18 mouse cellular contexts compared by ENCODE assay signal in the genomic region with DNA sequence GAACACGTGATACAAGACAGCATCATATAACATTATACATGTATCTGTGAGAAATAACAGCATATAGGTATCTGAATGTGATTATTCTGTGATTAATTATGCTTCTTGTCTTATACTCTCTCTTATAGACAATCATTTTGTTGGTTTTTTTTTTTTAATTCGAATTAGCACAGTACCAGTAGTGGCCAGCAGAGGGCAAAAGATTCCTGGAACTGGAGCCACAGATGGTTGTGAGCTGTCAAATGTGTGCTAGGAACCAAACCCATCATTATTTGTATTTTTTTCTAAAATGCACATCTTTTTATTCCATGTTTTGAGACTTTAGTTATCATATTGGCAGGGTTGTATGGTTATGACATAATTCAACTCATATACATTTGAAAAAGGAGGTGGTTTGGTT.
A peak's percentile ranks its signal among the peaks of the same experiment; 100 is the strongest.
DNase-seq lines count a peak whose midpoint lies in the region; ATAC-seq and TF ChIP-seq lines count a peak whose summit lies in the region.
"Had no signal": no experiment of that assay in that cellular context is flagged by ENCODE, and none has a peak within 500 bp of the region (broad histone marks: within the 10 kb centered on the region; RNA-seq: fewer than 3 reads in every experiment).

No protein-coding gene starts in this region.

- POLR2A ChIA-PET in Patski (lab: Charles Lee), result no interaction called here

- no peaks in the 10 kb centered on the region for H3K27me3 ChIP-seq in heart, postnatal 0 days (ENCODE audit: control insufficient read depth, insufficient read depth, low read length)
- H3K27me3 ChIP-seq in lung, postnatal 0 days (replicated peaks; ENCODE audit: insufficient read depth, low read length), result no peaks in the 10 kb centered on the region
- H3K27me3 ChIP-seq in Patski, result no peaks in the 10 kb centered on the region
- H3K27me3 ChIP-seq in splenic B cell, adult 2 months (ENCODE audit: control insufficient read depth, insufficient read depth, low read length, poor library complexity, severe bottlenecking), result no peaks in the 10 kb centered on the region
- H3K27me3 ChIP-seq: embryonic facial prominence, embryonic 15.5 days; forebrain, embryonic 13.5 days; liver, embryonic 13.5 days; midbrain, embryonic 15.5 days; neural tube, embryonic 13.5 days had no signal

- peak; percentile 10; the same call in 1 of the 2 replicates for TF ChIP-seq CTCF in heart, postnatal 0 days (IDR thresholded peaks at IDR 0.05; ENCODE audit: low read depth)
- peak; percentile 45 for TF ChIP-seq CTCF in lung, postnatal 0 days (IDR thresholded peaks at IDR 0.05)
- TF ChIP-seq CTCF in Patski (IDR thresholded peaks at IDR 0.05), result peak; percentile 49

- DNase-seq in heart, postnatal 0 days (ENCODE audit: low spot score), result no peak
- no peak for DNase-seq in heart, postnatal 4 days
- DNase-seq in lung, postnatal 0 days (ENCODE audit: low spot score), result no peak
- no peak for DNase-seq in lung, postnatal 10 days
- DNase-seq in Patski (ENCODE audit: low read depth, low spot score), result no peak
- peak; percentile 1 for DNase-seq in splenic B cell, adult 2 months (ENCODE audit: low read depth, low spot score)
- no peak for DNase-seq in spleen, postnatal 36 days (ENCODE audit: low spot score in 2 of 2)
- DNase-seq: adrenal gland, postnatal 10 days; kidney, adult 18-20 months; liver, embryonic 13.5 days had no signal

- no peak overlapping the region for H3K9ac ChIP-seq in heart, postnatal 0 days (replicated peaks; ENCODE audit: low read depth, low read length)
- H3K9ac ChIP-seq in lung, postnatal 0 days (replicated peaks; ENCODE audit: low read depth), result no peak overlapping the region
- H3K9ac ChIP-seq: embryonic facial prominence, embryonic 15.5 days; forebrain, embryonic 13.5 days; liver, embryonic 13.5 days; midbrain, embryonic 15.5 days; neural tube, embryonic 13.5 days had no signal

- H3K9me3 ChIP-seq in heart, postnatal 0 days (replicated peaks; ENCODE audit: control insufficient read depth, low read length), result no peaks in the 10 kb centered on the region
- H3K9me3 ChIP-seq in lung, postnatal 0 days (ENCODE audit: low read length), result no peaks in the 10 kb centered on the region
- H3K9me3 ChIP-seq: embryonic facial prominence, embryonic 15.5 days; liver, embryonic 13.5 days; midbrain, embryonic 15.5 days; neural tube, embryonic 13.5 days had no signal

- no peaks in the 10 kb centered on the region for H3K4me1 ChIP-seq in heart, postnatal 0 days (ENCODE audit: control insufficient read depth, insufficient read depth)
- no peaks in the 10 kb centered on the region for H3K4me1 ChIP-seq in lung, postnatal 0 days (ENCODE audit: insufficient read depth, low read depth, low read length)
- H3K4me1 ChIP-seq: embryonic facial prominence, embryonic 15.5 days; forebrain, embryonic 13.5 days; heart, embryonic 10.5 days; liver, embryonic 13.5 days; midbrain, embryonic 15.5 days; neural tube, embryonic 13.5 days had no signal

- no peak overlapping the region for H3K27ac ChIP-seq in heart, postnatal 0 days (ENCODE audit: low read depth)
- H3K27ac ChIP-seq in lung, postnatal 0 days (ENCODE audit: low read length), result no peak overlapping the region
- H3K27ac ChIP-seq: embryonic facial prominence, embryonic 15.5 days; forebrain, embryonic 13.5 days; heart, embryonic 10.5 days; liver, embryonic 13.5 days; macrophage; midbrain, embryonic 15.5 days; neural tube, embryonic 13.5 days had no signal

- CTCF ChIA-PET in Patski (lab: Charles Lee), result no interaction called here

- TF ChIP-seq EP300 in heart, postnatal 0 days (IDR thresholded peaks at IDR 0.05; ENCODE audit: low read depth), result no peak
- no peak for TF ChIP-seq EP300 in lung, postnatal 0 days (IDR thresholded peaks at IDR 0.05)

- H3K4me2 ChIP-seq in heart, postnatal 0 days (ENCODE audit: low read depth, low read length), result no peak overlapping the region
- H3K4me2 ChIP-seq in lung, postnatal 0 days (replicated peaks; ENCODE audit: low read depth, low read length), result no peak overlapping the region
- H3K4me2 ChIP-seq: embryonic facial prominence, embryonic 15.5 days; forebrain, embryonic 13.5 days; liver, embryonic 13.5 days; midbrain, embryonic 15.5 days; neural tube, embryonic 13.5 days had no signal

- 67% methylated on average over 2 of the region's 2 CpGs for WGBS in heart, postnatal 0 days
- WGBS in lung, postnatal 0 days, result 71% methylated on average over 2 of the region's 2 CpGs

- no peak for ATAC-seq in heart, postnatal 0 days (ENCODE audit: insufficient read depth, low read depth)
- no peak for ATAC-seq in lung, postnatal 0 days
- ATAC-seq in Patski, result no peak
- ATAC-seq in monocyte, adult 5-6 weeks (replicated peaks; ENCODE audit: insufficient number of reproducible peaks, low FRiP score, low TSS enrichment, poor library complexity, severe bottlenecking), result no peak
- ATAC-seq: CD4-positive, CD25-positive, alpha-beta regulatory T cell, adult 4 months; forebrain, embryonic 13.5 days; midbrain, embryonic 15.5 days had no signal

- H3K4me3 ChIP-seq in heart, postnatal 0 days (ENCODE audit: low read depth, low read length), result no peak overlapping the region
- H3K4me3 ChIP-seq in lung, postnatal 0 days (ENCODE audit: low read depth, low read length), result no peak overlapping the region
- H3K4me3 ChIP-seq: embryonic facial prominence, embryonic 15.5 days; forebrain, embryonic 13.5 days; heart, embryonic 10.5 days; liver, embryonic 13.5 days; midbrain, embryonic 15.5 days; neural tube, embryonic 13.5 days had no signal

- no peaks in the 10 kb centered on the region for H3K36me3 ChIP-seq in heart, postnatal 0 days (replicated peaks; ENCODE audit: control insufficient read depth, insufficient read depth, low read length)
- no peaks in the 10 kb centered on the region for H3K36me3 ChIP-seq in lung, postnatal 0 days (ENCODE audit: insufficient read depth, low read length)
- no peaks in the 10 kb centered on the region for H3K36me3 ChIP-seq in splenic B cell, adult 2 months (ENCODE audit: control insufficient read depth, insufficient read depth, low read length, poor library complexity, severe bottlenecking)
- H3K36me3 ChIP-seq: embryonic facial prominence, embryonic 15.5 days; heart, embryonic 10.5 days; liver, embryonic 13.5 days; midbrain, embryonic 15.5 days; neural tube, embryonic 13.5 days had no signal

- in situ Hi-C loops in Patski (cut with MboI; ENCODE audit: low pct_unique_long_range_greater_than_20kb), result no loop called here
